Mouse (Mus musculus): Measurements from ENCODE around the gene Gm20403. TPM values are rescaled to one million over a fixed set of nuclear protein-coding genes. Genes with fewer than 3 reads are reported as not detected.

The Gm20403 gene
- total RNA-seq, 2 experiments from 2014 or later: not detected

Other genes starting within 250 kb of the Gm20403 start
- 47.8 and 71.6 TPM in 2 replicates for gene Snx6, start 190.8 kb downstream of the Gm20403 start, total RNA-seq (2014; fragmentation: Nextera tagmentation)
- gene Snx6, start 190.8 kb downstream of the Gm20403 start, total RNA-seq (2017): 77.0 and 77.2 TPM in 2 replicates
- gene Cfl2, start 123.7 kb downstream of the Gm20403 start, total RNA-seq (2014; fragmentation: Nextera tagmentation): 22.2 and 33.0 TPM in 2 replicates
- 23.1 and 27.1 TPM in 2 replicates for gene Cfl2, start 123.7 kb downstream of the Gm20403 start, total RNA-seq (2017)
- 153 and 161 TPM in 2 replicates for gene Baz1a, start 27.8 kb upstream of the Gm20403 start, total RNA-seq (2014; fragmentation: Nextera tagmentation)
- gene Baz1a, start 27.8 kb upstream of the Gm20403 start, total RNA-seq (2017): 156 and 170 TPM in 2 replicates
- 5.2 and 36.6 TPM in 2 replicates for gene 2700097O09Rik, start 93.6 kb upstream of the Gm20403 start, total RNA-seq (2014; fragmentation: Nextera tagmentation)
- 10.6 and 12.1 TPM in 2 replicates for gene 2700097O09Rik, start 93.6 kb upstream of the Gm20403 start, total RNA-seq (2017)
- 80.6 and 85.1 TPM in 2 replicates for gene Srp54a, start 93.7 kb upstream of the Gm20403 start, total RNA-seq (2014; fragmentation: Nextera tagmentation)
- gene Srp54a, start 93.7 kb upstream of the Gm20403 start, total RNA-seq (2017): 237 and 257 TPM in 2 replicates
- 7.7 TPM in 1 of 2 replicates, not detected in the other for gene Fam177a, start 137.9 kb upstream of the Gm20403 start, total RNA-seq (2014; fragmentation: Nextera tagmentation)
- gene Fam177a, start 137.9 kb upstream of the Gm20403 start, total RNA-seq (2017): 10.7 and 11.1 TPM in 2 replicates
- gene Srp54b, start 168.6 kb upstream of the Gm20403 start, total RNA-seq (2014; fragmentation: Nextera tagmentation): 23.0 and 23.9 TPM in 2 replicates
- 78.1 and 98.4 TPM in 2 replicates for gene Srp54b, start 168.6 kb upstream of the Gm20403 start, total RNA-seq (2017)
- 2.1 and 9.4 TPM in 2 replicates for gene 1700047I17Rik2, start 213.1 kb upstream of the Gm20403 start, total RNA-seq (2014; fragmentation: Nextera tagmentation)
- gene 1700047I17Rik2, start 213.1 kb upstream of the Gm20403 start, total RNA-seq (2017): not detected in 2 replicates
- gene Srp54c, start 243.6 kb upstream of the Gm20403 start, total RNA-seq (2014; fragmentation: Nextera tagmentation): 39.1 and 52.6 TPM in 2 replicates
- gene Srp54c, start 243.6 kb upstream of the Gm20403 start, total RNA-seq (2017): 102 and 105 TPM in 2 replicates

Measured in granulocyte monocyte progenitor cell, adult 5-6 weeks (primary cell).